Mouse (Mus musculus) hindbrain, postnatal 0 days (tissue): Measurements from ENCODE around the gene Gpbp1l1. TPM values are rescaled to one million over a fixed set of nuclear protein-coding genes. Genes with fewer than 3 reads are reported as not detected.

Experiments
- ATAC-seq: fragments of 200-750 bp; cut with Nextera tagmentation; 2 replicates; pipeline ENCODE4 v1.8.0; 2017; ENCODE audit warnings: mild to moderate bottlenecking, moderate TSS enrichment, moderate library complexity
- DNase-seq: peaks from one replicate; pipeline ENCODE4 v3.0.0-alpha.2; 2015; ENCODE audit warnings: low spot score
- H3K27ac ChIP-seq: fragments of 300-500 bp; sonication (generic); 2 replicates; pipeline ENCODE4 v1.5.1; 2014; ENCODE audit warnings: mild to moderate bottlenecking
- H3K27me3 ChIP-seq: fragments of 300-500 bp; sonication (generic); 2 replicates; pipeline ENCODE4 v1.6.1; 2014; ENCODE audit warnings: low read length, mixed read lengths; ENCODE audit not compliant: insufficient read depth
- H3K36me3 ChIP-seq: fragments of 300-500 bp; sonication (generic); 2 replicates; pipeline ENCODE4 v1.6.1; 2014; ENCODE audit warnings: low read length, mixed read lengths; ENCODE audit not compliant: insufficient read depth
- H3K4me1 ChIP-seq: fragments of 300-500 bp; sonication (generic); 2 replicates; pipeline ENCODE4 v1.6.1; 2014; ENCODE audit warnings: antibody characterized with exemption, low read length, mixed read lengths; ENCODE audit not compliant: insufficient read depth
- H3K4me2 ChIP-seq: fragments of 300-500 bp; sonication (generic); 2 replicates; pipeline ENCODE4 v1.6.1; 2014; ENCODE audit warnings: low read depth, mild to moderate bottlenecking, low read length, moderate library complexity, mixed read lengths
- H3K4me3 ChIP-seq: fragments of 300-500 bp; sonication (generic); 2 replicates; pipeline ENCODE4 v1.5.1; 2014; ENCODE audit warnings: low read length
- H3K9ac ChIP-seq: fragments of 300-500 bp; sonication (generic); replicated peaks from 2 replicates; pipeline ENCODE4 v1.6.1; 2014; ENCODE audit warnings: mild to moderate bottlenecking, low read length, moderate library complexity, mixed read lengths
- H3K9me3 ChIP-seq: fragments of 300-500 bp; sonication (generic); 2 replicates; pipeline ENCODE4 v1.6.1; 2016; ENCODE audit warnings: low read length, mixed read lengths
- CTCF ChIP-seq: IDR thresholded peaks from 2 replicates; pipeline ENCODE4 v1.5.1; 2016; ENCODE audit warnings: antibody characterized with exemption, control low read depth, low read depth
- WGBS: fragments of 180-500 bp; shearing (Covaris S2); extraction: QIAGEN DNeasy Blood & Tissue Kit; methylation state at CpG from one replicate; pipeline ENCODE4 v1.1.7; 2014; 5-methylcytosine and 5-hydroxymethylcytosine counted together
- polyA plus RNA-seq: library from polyadenylated mRNA; unstranded; fragments of >200 nt; fragmentation: Nextera tagmentation; extraction: Ambion mirVana; gene quantifications from 2 replicates; pipeline ENCODE4 v1.2.1, GENCODE M21; 2015
- total RNA-seq: library from RNA; depleted of rRNA; stranded (reverse); fragments of >200 nt; gene quantifications from 2 replicates; pipeline ENCODE4 v1.2.3, GENCODE M21; 2014; rRNA removed

Gene Gpbp1l1
- total and polyA plus RNA-seq, 2 experiments from 2014 or later: 14.2 to 54.2 TPM

DNA sequence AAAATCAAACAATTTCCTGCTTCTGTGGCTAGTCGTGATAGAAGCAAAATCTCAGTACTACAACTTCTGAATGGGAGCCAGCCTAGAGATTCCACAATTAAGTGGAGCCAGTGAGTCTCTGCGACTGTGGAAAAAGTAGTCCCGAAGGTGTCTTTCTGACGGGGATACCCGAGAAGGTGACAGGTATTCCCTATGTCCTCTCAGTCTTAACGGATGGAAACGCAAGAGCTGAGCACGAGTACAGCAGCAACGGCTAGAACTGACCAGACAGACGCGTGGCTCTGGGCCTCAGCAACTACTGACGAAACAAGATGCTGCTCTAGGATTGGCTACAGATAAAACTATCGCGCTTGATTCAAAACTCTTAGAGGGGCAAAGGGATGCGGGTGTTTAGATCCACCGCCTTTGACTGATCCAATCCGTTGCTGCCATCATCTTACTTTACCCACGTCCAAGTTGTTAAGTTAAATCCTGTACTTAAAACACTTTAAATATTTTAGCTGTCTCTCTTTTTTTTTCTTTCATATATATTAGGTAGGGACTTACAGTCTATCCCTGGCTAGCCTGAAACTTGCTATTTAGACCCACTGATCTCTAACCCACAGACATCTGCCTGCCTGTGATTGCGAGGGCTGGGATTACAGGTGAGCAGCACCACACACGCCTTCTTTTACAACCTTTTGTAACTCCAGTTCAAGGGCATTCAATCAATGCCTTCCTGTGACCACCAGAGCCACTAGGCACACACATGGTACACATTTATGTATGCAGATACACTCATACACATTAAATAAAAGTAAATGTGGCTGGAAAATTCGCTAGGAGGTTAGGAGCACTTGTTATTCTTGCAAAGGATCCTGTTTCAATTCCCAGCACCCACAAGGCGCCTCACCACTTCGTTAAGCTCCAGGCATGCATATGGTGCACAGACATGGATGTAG lies 70.5 kb downstream of the Gpbp1l1 start, which contains the start of gene Nasp:
Gene Nasp, minus strand, starts transcription at position 220 of the 941 bp plus-strand sequence.
- Histone ChIP-seq H3K4me2 (peak within 1 kb of the TSS; percentile 86), H3K4me1 (0 out of 2 replicates have a peak, but pooled peaks cover 9% of the 10 kb centered on the region), H3K27me3 (no peaks in the 10 kb centered on the region), H3K9me3 (no peaks in the 10 kb centered on the region), H3K9ac (peak within 1 kb of the TSS; percentile 85), H3K36me3 (no peaks in the 10 kb centered on the region), H3K4me3 (peak within 1 kb of the TSS; percentile 80), H3K27ac (peak within 1 kb of the TSS; percentile 94)
- DNase-seq (peak; percentile 93), ATAC-seq (peak; percentile 85)
- no peak for TF ChIP-seq CTCF
- WGBS: 8% methylated on average over 23 of the region's 23 CpGs

DNA sequence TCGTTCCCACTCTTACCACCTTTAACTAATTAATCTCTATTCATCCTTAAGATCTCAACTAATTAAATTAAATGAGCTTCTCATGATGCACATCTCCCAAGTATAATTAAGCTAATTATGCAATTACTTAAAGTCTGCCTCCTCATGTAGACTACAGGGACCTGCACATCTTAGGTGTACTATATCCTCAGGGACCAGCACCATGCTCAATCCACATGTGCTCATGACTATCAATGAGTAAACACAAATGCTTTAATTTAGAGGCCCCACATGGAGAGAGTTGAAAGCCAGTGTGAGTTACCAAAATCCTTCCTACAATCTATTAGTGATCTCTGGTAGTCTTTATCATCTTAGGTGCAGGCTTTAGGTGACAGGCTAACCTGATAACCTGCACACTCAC lies 77.7 kb downstream of the Gpbp1l1 start:
- Histone ChIP-seq H3K4me1 (no peaks in the 10 kb centered on the region), H3K4me3 (no peak overlapping the region), H3K9me3 (no peaks in the 10 kb centered on the region), H3K4me2 (no peak overlapping the region), H3K27me3 (no peaks in the 10 kb centered on the region), H3K27ac (no peak overlapping the region), H3K9ac (no peak overlapping the region), H3K36me3 (peaks cover 23% of the 10 kb centered on the region)
- 67% methylated on average over 1 of the region's 1 CpGs for WGBS
- 0 out of 2 replicates have a peak, but pooled peaks have one; percentile 43 for ATAC-seq
- no peak for DNase-seq
- TF ChIP-seq CTCF: no peak

DNA sequence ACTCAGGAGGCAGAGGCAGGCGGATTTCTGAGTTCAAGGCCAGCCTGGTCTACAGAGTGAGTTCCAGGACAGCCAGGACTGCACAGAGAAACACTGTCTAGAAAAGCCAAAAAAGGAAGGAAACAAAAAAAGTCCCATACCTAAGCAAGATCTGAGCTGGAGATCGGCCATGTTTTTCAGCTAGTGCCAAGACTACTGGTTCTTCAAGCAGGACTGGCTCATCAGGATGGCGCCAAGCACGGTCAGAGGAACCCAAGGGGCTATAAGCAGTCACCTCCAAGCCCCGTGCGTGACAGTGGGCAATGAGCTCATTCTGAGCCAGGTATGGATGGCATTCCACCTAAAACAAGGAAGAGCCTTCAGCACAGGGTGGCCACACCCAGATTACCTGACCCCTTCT lies 81.4 kb downstream of the Gpbp1l1 start:
- WGBS: 94% methylated on average over 6 of the region's 6 CpGs
- H3K27me3 ChIP-seq: no peaks in the 10 kb centered on the region
- no peak for ATAC-seq
- H3K4me3 ChIP-seq: no peak overlapping the region
- peaks cover 38% of the 10 kb centered on the region for H3K36me3 ChIP-seq
- TF ChIP-seq CTCF: no peak
- H3K4me2 ChIP-seq: no peak overlapping the region
- DNase-seq: no peak
- H3K27ac ChIP-seq: no peak overlapping the region
- no peaks in the 10 kb centered on the region for H3K9me3 ChIP-seq
- no peaks in the 10 kb centered on the region for H3K4me1 ChIP-seq
- no peak overlapping the region for H3K9ac ChIP-seq

GRCm38 (mm10) chr4:116642071-116642470 lies 84.6 kb downstream of the Gpbp1l1 start:
- H3K4me1 ChIP-seq: no peaks in the 10 kb centered on the region
- TF ChIP-seq CTCF: peak; percentile 36
- ATAC-seq (no peak), DNase-seq (no peak)
- no peaks in the 10 kb centered on the region for H3K9me3 ChIP-seq
- no peak overlapping the region for H3K27ac ChIP-seq
- peaks cover 38% of the 10 kb centered on the region for H3K36me3 ChIP-seq
- H3K27me3 ChIP-seq: no peaks in the 10 kb centered on the region
- no peak overlapping the region for H3K4me2 ChIP-seq
- H3K9ac ChIP-seq: no peak overlapping the region
- WGBS: 97% methylated on average over 1 of the region's 1 CpGs
- H3K4me3 ChIP-seq: no peak overlapping the region

Other genes starting within 250 kb of the Gpbp1l1 start
- 63.9 and 80.6 TPM in 2 replicates for gene Mast2, start 93.5 kb upstream of the Gpbp1l1 start, total RNA-seq
- gene Mast2, start 93.5 kb upstream of the Gpbp1l1 start, polyA plus RNA-seq: 20.7 and 25.5 TPM in 2 replicates
- gene Ipp, start 50.1 kb upstream of the Gpbp1l1 start, total RNA-seq: 3.8 and 4.6 TPM in 2 replicates
- gene Ipp, start 50.1 kb upstream of the Gpbp1l1 start, polyA plus RNA-seq: 11.1 and 12.1 TPM in 2 replicates
- 9.4 and 14.4 TPM in 2 replicates for gene Tmem69, start 1.7 kb upstream of the Gpbp1l1 start, total RNA-seq
- 16.1 and 17.1 TPM in 2 replicates for gene Tmem69, start 1.7 kb upstream of the Gpbp1l1 start, polyA plus RNA-seq
- gene Ccdc17, start 39.0 kb downstream of the Gpbp1l1 start, total RNA-seq: 1.1 and 3.7 TPM in 2 replicates
- 4.2 and 5.8 TPM in 2 replicates for gene Ccdc17, start 39.0 kb downstream of the Gpbp1l1 start, polyA plus RNA-seq
- 40.5 and 53.2 TPM in 2 replicates for gene Nasp, start 70.3 kb downstream of the Gpbp1l1 start, total RNA-seq
- 73.9 and 78.7 TPM in 2 replicates for gene Nasp, start 70.3 kb downstream of the Gpbp1l1 start, polyA plus RNA-seq
- 523 and 571 TPM in 2 replicates for gene Akr1a1, start 94.0 kb downstream of the Gpbp1l1 start, total RNA-seq
- 752 and 790 TPM in 2 replicates for gene Akr1a1, start 94.0 kb downstream of the Gpbp1l1 start, polyA plus RNA-seq
- 119 and 136 TPM in 2 replicates for gene Prdx1, start 127.9 kb downstream of the Gpbp1l1 start, total RNA-seq
- 589 and 626 TPM in 2 replicates for gene Prdx1, start 127.9 kb downstream of the Gpbp1l1 start, polyA plus RNA-seq
- 20.5 and 20.6 TPM in 2 replicates for gene Mmachc, start 150.7 kb downstream of the Gpbp1l1 start, total RNA-seq
- 20.2 TPM in 2 replicates for gene Mmachc, start 150.7 kb downstream of the Gpbp1l1 start, polyA plus RNA-seq
- gene Ccdc163, start 150.9 kb downstream of the Gpbp1l1 start, total RNA-seq: 11.5 and 26.7 TPM in 2 replicates
- 9.4 and 10.0 TPM in 2 replicates for gene Ccdc163, start 150.9 kb downstream of the Gpbp1l1 start, polyA plus RNA-seq
- gene Tesk2, start 163.3 kb downstream of the Gpbp1l1 start, total RNA-seq: 2.1 and 2.8 TPM in 2 replicates
- 2.2 and 2.5 TPM in 2 replicates for gene Tesk2, start 163.3 kb downstream of the Gpbp1l1 start, polyA plus RNA-seq
- 40.0 and 43.2 TPM in 2 replicates for gene Toe1, start 250.0 kb downstream of the Gpbp1l1 start, total RNA-seq
- gene Toe1, start 250.0 kb downstream of the Gpbp1l1 start, polyA plus RNA-seq: 21.4 and 22.7 TPM in 2 replicates